Mouse (Mus musculus): ENCODE results near the gene Ccr2. TPM values are rescaled to one million over a fixed set of nuclear protein-coding genes. Genes with fewer than 3 reads are reported as not detected.
"Not testable (repeated sequence)": the region's sequence is repeated elsewhere in the genome, so short reads cannot be mapped to it uniquely, and the experiment has no call there.

The Ccr2 gene
- polyA plus RNA-seq (2014; fragmentation: Nextera tagmentation; extraction: Ambion mirVana): 0.11 and 0.21 TPM in 2 replicates

GRCm38 (mm10) chr9:124101723-124102122, at the start of gene Ccr2:
TSS of gene Ccr2 (plus strand) at chr9:124101950.
- DNase-seq (ENCODE audit: low spot score) (no peak), ATAC-seq (replicated peaks; ENCODE audit: low FRiP score) (no peak)
- H3K9me3 ChIP-seq (ENCODE audit: control insufficient read depth, low read length): no peaks in the 10 kb centered on the region
- H3K9ac ChIP-seq (ENCODE audit: low read length): no peak within 1 kb of the TSS
- H3K4me1 ChIP-seq (replicated peaks; ENCODE audit: control insufficient read depth, insufficient read depth, low read length): no peaks in the 10 kb centered on the region
- no peaks in the 10 kb centered on the region for H3K27me3 ChIP-seq (ENCODE audit: control insufficient read depth, insufficient read depth, low read length)
- WGBS: 84% methylated on average over 4 of the region's 4 CpGs
- no peak within 1 kb of the TSS for H3K27ac ChIP-seq (ENCODE audit: low read depth, low read length)
- H3K4me2 ChIP-seq (ENCODE audit: low read depth, low read length, severe bottlenecking): no peak within 1 kb of the TSS
- no peaks in the 10 kb centered on the region for H3K36me3 ChIP-seq (ENCODE audit: control insufficient read depth, insufficient read depth, low read length)
- H3K4me3 ChIP-seq (ENCODE audit: low read depth, low read length): no peak within 1 kb of the TSS

- Histone ChIP-seq H3K4me1 (replicated peaks; ENCODE audit: control insufficient read depth, insufficient read depth, low read length) (no peaks in the 10 kb centered on the region), H3K36me3 (ENCODE audit: control insufficient read depth, insufficient read depth, low read length) (no peaks in the 10 kb centered on the region), H3K4me3 (ENCODE audit: low read depth, low read length) (no peak overlapping the region), H3K27me3 (ENCODE audit: control insufficient read depth, insufficient read depth, low read length) (no peaks in the 10 kb centered on the region), H3K9me3 (ENCODE audit: control insufficient read depth, low read length) (no peaks in the 10 kb centered on the region), H3K27ac (ENCODE audit: low read depth, low read length) (no peak overlapping the region), H3K4me2 (ENCODE audit: low read depth, low read length, severe bottlenecking) (no peak overlapping the region), H3K9ac (ENCODE audit: low read length) (no peak overlapping the region)
- DNase-seq (ENCODE audit: low spot score): no peak
- ATAC-seq (replicated peaks; ENCODE audit: low FRiP score): no peak
- WGBS: 63% methylated on average over 2 of the region's 2 CpGs
Observed at GRCm38 (mm10) chr9:124053532-124053931, 48.2 kb upstream of the Ccr2 start.

- no peak overlapping the region for H3K9ac ChIP-seq (ENCODE audit: low read length)
- WGBS: 86% methylated on average over 3 of the region's 3 CpGs
Observed at GRCm38 (mm10) chr9:124056158-124056709, 45.5 kb upstream of the Ccr2 start.

GRCm38 (mm10) chr9:124059660-124060352, 41.9 kb upstream of the Ccr2 start:
- Histone ChIP-seq H3K9ac (ENCODE audit: low read length) (no peak overlapping the region), H3K36me3 (ENCODE audit: control insufficient read depth, insufficient read depth, low read length) (no peaks in the 10 kb centered on the region), H3K27ac (ENCODE audit: low read depth, low read length) (no peak overlapping the region), H3K9me3 (ENCODE audit: control insufficient read depth, low read length) (no peaks in the 10 kb centered on the region), H3K4me2 (ENCODE audit: low read depth, low read length, severe bottlenecking) (no peak overlapping the region), H3K4me3 (ENCODE audit: low read depth, low read length) (no peak overlapping the region), H3K27me3 (ENCODE audit: control insufficient read depth, insufficient read depth, low read length) (no peaks in the 10 kb centered on the region), H3K4me1 (replicated peaks; ENCODE audit: control insufficient read depth, insufficient read depth, low read length) (no peaks in the 10 kb centered on the region)
- WGBS: 80% methylated on average over 2 of the region's 2 CpGs
- DNase-seq (ENCODE audit: low spot score) (no peak), ATAC-seq (replicated peaks; ENCODE audit: low FRiP score) (no peak)

More at GRCm38 (mm10) chr9:124056158-124056709, 45.5 kb upstream of the Ccr2 start:
- Histone ChIP-seq H3K9me3 (ENCODE audit: control insufficient read depth, low read length) (no peaks in the 10 kb centered on the region), H3K4me2 (ENCODE audit: low read depth, low read length, severe bottlenecking) (no peak overlapping the region), H3K36me3 (ENCODE audit: control insufficient read depth, insufficient read depth, low read length) (no peaks in the 10 kb centered on the region), H3K27me3 (ENCODE audit: control insufficient read depth, insufficient read depth, low read length) (no peaks in the 10 kb centered on the region), H3K4me3 (ENCODE audit: low read depth, low read length) (no peak overlapping the region), H3K4me1 (replicated peaks; ENCODE audit: control insufficient read depth, insufficient read depth, low read length) (no peaks in the 10 kb centered on the region), H3K27ac (ENCODE audit: low read depth, low read length) (no peak overlapping the region)
- ATAC-seq (replicated peaks; ENCODE audit: low FRiP score) (no peak), DNase-seq (ENCODE audit: low spot score) (no peak)

- not testable (repeated sequence) for H3K9ac ChIP-seq (ENCODE audit: low read length); H3K36me3 ChIP-seq (ENCODE audit: control insufficient read depth, insufficient read depth, low read length); H3K4me3 ChIP-seq (ENCODE audit: low read depth, low read length); H3K4me2 ChIP-seq (ENCODE audit: low read depth, low read length, severe bottlenecking); H3K27ac ChIP-seq (ENCODE audit: low read depth, low read length); H3K9me3 ChIP-seq (ENCODE audit: control insufficient read depth, low read length); DNase-seq (ENCODE audit: low spot score); ATAC-seq (replicated peaks; ENCODE audit: low FRiP score); H3K4me1 ChIP-seq (replicated peaks; ENCODE audit: control insufficient read depth, insufficient read depth, low read length); H3K27me3 ChIP-seq (ENCODE audit: control insufficient read depth, insufficient read depth, low read length)
- 62% methylated on average over 3 of the region's 3 CpGs for WGBS
Observed at GRCm38 (mm10) chr9:124061474-124062432, 40.0 kb upstream of the Ccr2 start.

- no peaks in the 10 kb centered on the region for H3K27me3 ChIP-seq (ENCODE audit: control insufficient read depth, insufficient read depth, low read length)
Observed at GRCm38 (mm10) chr9:124066572-124067103, 35.1 kb upstream of the Ccr2 start.

GRCm38 (mm10) chr9:124068098-124069058, 33.4 kb upstream of the Ccr2 start:
- ATAC-seq (replicated peaks; ENCODE audit: low FRiP score) (no peak), DNase-seq (ENCODE audit: low spot score) (no peak)
- Histone ChIP-seq H3K27ac (ENCODE audit: low read depth, low read length) (no peak overlapping the region), H3K9me3 (ENCODE audit: control insufficient read depth, low read length) (no peaks in the 10 kb centered on the region), H3K27me3 (ENCODE audit: control insufficient read depth, insufficient read depth, low read length) (no peaks in the 10 kb centered on the region), H3K4me1 (replicated peaks; ENCODE audit: control insufficient read depth, insufficient read depth, low read length) (no peaks in the 10 kb centered on the region), H3K4me3 (ENCODE audit: low read depth, low read length) (no peak overlapping the region), H3K36me3 (ENCODE audit: control insufficient read depth, insufficient read depth, low read length) (no peaks in the 10 kb centered on the region), H3K9ac (ENCODE audit: low read length) (no peak overlapping the region), H3K4me2 (ENCODE audit: low read depth, low read length, severe bottlenecking) (no peak overlapping the region)
- WGBS: 66% methylated on average over 2 of the region's 2 CpGs

More at GRCm38 (mm10) chr9:124066572-124067103, 35.1 kb upstream of the Ccr2 start:
- no peak overlapping the region for H3K4me3 ChIP-seq (ENCODE audit: low read depth, low read length)
- H3K4me2 ChIP-seq (ENCODE audit: low read depth, low read length, severe bottlenecking): no peak overlapping the region
- H3K27ac ChIP-seq (ENCODE audit: low read depth, low read length): no peak overlapping the region
- no peak for DNase-seq (ENCODE audit: low spot score)
- H3K9ac ChIP-seq (ENCODE audit: low read length): no peak overlapping the region
- no peaks in the 10 kb centered on the region for H3K4me1 ChIP-seq (replicated peaks; ENCODE audit: control insufficient read depth, insufficient read depth, low read length)
- ATAC-seq (replicated peaks; ENCODE audit: low FRiP score): no peak
- no peaks in the 10 kb centered on the region for H3K36me3 ChIP-seq (ENCODE audit: control insufficient read depth, insufficient read depth, low read length)
- no peaks in the 10 kb centered on the region for H3K9me3 ChIP-seq (ENCODE audit: control insufficient read depth, low read length)
